Mouse (Mus musculus): ENCODE data around the gene Pigg.
"Not testable (repeated sequence)": the region's sequence is repeated elsewhere in the genome, so short reads cannot be mapped to it uniquely, and the experiment has no call there.

Gene Pigg

DNA sequence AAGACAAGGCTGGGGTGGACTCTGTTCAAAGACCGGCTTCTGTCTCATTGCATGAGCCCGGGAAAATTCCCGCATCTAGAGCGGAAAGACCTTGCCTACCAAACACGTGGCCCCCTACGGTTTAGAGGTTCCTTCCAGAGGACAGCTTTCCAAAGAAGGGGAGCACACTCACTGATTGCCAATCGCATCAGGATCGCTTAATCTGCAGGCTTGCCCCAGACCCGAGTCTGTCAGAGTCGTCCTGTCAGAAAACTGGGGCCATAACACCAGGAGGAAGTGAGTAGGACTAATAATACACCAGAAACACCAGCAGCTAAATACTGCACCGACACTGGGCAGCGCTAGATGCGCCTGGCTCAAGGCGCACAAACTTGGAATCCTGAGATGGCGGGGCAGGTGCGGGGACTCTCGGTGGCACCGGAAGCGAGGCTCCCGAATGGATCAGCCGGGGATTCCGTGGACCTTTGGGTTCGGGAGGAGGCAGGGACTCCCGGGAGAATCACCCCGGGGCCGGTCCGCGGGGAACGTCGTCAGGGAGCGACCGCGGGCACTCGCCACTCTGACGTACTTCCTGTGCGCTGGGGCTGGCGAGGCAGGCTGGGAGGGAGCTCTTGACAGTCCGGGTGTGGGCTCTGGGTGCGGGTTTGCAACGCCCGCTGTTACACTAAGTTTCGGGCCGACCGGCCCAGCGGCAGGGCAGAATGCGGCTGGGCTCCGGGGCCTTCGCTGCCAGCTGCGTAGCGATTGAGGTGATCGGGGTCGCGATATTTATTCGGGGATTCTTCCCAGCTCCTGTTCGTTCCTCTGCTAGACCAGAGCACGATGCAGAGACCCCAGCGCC, at the start of gene Pigg:
TSS of gene Pigg (plus strand) at position 386 of the 841 bp plus-strand sequence.
- peak; percentile 93 for DNase-seq

- DNase-seq, result peak; percentile 58
Measured at GRCm38 (mm10) chr5:108262722-108263121, 49.7 kb upstream of the Pigg start.

DNA sequence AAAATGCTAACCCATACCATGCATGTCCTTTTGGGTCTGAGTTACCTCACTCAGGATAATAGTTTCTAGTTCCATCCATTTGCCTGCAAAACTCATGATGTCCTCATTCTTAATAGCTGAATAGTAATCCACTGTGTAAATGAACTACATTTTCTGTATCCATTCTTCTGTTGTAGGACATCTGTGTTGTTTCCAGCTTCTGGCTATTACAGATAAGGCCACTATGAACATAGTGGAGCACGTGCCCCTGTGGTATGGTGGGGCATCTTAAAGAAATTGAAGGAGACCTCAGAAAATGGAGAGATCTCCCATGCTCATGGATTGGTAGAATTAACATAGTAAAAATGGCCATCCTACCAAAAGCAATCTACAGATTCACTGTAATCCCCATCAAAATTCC, 48.6 kb upstream of the Pigg start:
- DNase-seq, result not testable (repeated sequence)

DNA sequence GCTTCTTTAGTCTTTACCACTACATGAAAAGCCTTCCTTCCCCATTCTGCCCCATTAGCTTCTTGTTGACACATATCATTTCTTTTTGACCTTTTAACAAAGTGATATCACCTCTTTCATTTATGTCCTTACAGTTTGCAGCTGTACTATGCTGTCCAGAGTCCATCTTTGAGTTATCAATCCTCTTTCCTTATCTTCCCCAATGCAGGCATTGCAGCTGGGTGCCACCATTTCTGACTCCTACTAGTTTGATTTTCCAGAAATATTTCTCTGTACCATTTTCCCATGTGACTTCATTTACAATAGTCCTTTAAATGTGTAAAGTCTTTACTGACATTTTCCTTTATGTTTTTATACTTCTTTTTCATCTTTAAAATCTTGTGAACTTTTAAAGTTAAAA, 45.4 kb upstream of the Pigg start:
- DNase-seq, result no peak

DNA sequence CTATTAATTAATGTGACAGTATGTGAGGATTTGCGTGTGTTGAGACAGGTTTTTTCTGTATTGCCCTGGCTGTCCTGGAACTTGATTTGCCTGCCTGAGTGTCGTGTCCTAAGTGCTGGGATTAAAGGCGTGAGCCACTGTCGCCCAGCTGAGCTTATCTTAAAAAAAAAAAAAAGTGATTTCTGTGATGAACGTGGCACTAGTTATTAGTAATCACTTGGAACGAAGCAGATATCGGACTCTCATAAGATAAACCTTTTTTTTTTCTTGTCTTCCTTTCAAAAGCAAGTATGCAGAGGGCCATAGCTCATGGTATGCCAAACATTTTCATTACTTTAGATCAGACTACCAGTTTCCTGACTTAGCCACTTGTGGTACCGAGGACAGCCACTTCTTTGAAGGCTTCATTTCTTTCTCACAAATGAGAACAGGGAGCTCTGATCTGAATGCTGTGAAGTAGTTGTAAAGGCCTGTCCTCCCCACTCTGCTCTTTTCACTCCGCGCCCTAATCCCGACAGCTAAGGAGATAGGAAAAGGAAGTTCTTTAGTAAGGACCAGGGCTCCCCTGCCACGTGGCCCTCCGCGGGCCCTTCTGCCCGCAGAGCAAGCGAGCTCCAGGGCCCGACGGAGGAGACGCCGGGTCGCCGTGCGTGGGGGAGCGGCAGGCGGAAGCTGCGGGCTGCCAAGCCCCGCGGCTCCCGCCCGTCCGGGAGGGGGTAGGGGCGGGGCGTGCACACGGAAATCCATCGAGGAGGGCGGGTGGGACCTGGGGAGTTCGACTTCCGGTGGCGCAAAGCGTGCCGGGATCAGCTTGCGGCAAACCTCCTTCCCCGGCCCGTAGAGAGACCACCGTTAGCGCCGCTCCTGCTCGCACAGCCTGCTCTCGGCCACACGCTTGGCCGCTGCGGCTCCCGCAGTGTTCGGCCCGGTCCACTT, 44.0 kb upstream of the Pigg start, which contains the start of gene Dr1:
TSS of gene Dr1 (plus strand) at position 771 of the 936 bp plus-strand sequence.
- DNase-seq, result peak; percentile 89

DNA sequence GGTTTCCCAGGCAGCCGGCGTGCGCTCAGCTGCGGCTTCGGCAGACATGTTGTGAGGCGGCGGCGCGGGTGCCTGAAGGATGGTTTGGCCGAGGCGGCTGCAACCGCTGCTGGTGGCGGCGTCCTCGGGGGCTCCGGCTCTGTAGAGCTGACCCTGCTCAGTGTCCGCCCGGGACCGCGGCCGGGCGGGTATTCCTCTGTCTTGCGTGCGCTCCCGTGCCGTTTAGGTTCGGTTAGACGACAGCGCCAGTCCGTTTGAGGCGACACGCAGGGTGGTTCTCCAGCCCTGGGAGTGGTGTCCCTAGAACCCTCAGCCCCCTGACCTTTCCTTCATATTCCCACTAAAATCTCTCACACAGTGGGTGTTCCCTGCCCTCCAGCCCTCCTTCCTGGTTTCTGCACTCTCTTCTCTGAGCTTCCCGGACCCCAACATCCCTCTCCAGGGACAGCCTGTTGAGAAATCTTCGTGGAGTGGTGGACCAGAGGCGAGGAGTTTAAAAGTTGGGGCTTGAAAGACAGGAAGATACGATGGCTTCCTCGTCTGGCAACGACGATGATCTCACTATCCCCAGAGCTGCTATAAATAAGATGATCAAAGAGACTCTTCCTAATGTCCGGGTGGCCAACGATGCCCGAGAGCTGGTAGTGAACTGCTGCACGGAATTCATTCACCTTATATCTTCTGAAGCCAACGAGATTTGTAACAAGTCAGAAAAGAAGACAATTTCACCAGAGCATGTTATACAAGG, 43.2 kb upstream of the Pigg start:
- DNase-seq, result no peak

- DNase-seq, result no peak
Measured at GRCm38 (mm10) chr5:108269811-108270151, 42.6 kb upstream of the Pigg start.

DNA sequence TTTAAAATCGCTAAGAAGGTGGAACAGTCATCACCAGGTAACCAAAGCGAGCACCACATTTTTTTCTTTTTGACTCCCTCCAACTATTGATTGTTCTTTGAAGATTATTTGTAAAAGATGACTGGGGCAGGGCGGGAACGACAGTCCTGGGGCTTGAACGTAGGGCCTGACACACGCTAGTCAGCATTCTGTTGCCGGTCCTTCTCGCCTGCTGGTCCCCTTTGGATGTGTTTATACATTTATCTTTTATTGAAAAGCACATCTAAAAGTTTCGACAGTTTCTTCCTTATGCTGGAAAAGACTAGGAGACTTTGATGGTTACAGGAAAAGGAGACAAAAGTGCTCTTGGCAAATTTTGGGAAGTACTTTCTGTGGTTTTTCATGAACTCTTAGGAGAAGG, 42.0 kb upstream of the Pigg start:
- no peak for DNase-seq

- not testable (repeated sequence) for DNase-seq
Measured at GRCm38 (mm10) chr5:108271345-108271744, 41.1 kb upstream of the Pigg start.

- no peak for DNase-seq
Measured at GRCm38 (mm10) chr5:108286957-108287356, 25.5 kb upstream of the Pigg start.

- no peak for DNase-seq
Measured at GRCm38 (mm10) chr5:108301567-108301966, 10.8 kb upstream of the Pigg start.

- DNase-seq, result no peak
Measured at GRCm38 (mm10) chr5:108313065-108313860, 854 bp downstream of the Pigg start.

DNA sequence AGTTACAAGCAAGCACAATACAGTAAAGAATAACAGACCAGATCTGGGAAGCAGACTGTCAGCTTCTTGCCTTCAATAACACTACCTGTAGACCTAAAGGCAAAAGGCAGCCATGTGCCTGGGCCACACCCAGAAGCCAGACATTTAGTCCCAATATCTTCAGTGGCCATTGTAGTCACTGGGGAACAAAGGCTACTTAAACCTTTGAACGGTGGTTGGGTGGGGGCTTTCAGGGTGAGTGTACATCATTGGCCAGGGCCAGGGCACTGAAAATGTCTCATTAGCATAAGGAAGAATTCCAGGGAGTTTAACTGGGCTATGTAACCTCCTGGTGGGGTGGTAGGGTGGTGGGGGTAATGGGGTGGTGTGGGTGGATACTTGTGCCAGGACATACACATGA, 18.6 kb downstream of the Pigg start:
- no peak for DNase-seq

DNA sequence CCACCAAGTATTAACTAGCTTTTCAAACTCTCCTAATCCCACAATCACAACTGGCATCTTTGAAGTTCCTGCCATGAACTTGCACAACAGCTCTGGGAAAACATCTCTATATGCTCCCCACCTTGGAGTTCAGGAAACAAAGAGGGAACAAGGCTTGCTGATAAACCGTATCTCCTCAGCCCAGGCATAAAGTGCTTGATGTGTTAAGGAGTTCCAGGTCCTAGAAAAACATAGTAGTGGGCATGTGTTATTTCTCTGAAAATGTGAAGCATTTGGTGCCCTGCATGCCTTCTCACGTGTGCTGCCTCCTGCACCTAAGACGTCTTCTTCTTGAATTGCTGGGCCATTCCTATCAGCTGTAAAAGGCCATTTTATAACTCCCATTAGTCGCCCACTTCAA, 25.0 kb downstream of the Pigg start:
- no peak for DNase-seq

- no peak for DNase-seq
Measured at GRCm38 (mm10) chr5:108338049-108338448, 25.6 kb downstream of the Pigg start.

DNA sequence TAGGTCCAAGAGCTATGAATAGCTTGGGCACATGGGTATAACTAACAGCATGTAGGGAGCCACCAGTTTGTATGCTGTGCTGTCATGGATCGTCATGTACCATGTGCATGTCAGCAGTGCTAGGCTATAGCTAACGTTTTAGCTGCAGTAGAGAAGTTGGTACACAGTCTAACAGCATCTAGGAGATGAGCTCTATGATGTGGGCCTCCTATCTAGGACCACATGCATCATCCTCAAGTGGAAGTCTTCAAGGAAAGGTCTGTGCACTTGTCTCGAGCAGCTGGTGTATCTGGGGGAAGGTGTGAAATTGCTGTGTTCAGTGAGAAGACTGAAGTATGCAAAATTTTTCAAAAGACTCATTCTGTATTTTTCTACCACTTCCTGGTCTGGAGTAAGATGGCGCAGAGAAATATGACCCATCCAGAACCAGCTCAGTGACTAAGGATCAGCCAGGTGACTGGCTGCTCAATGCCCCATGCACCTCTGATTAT, 31.3 kb downstream of the Pigg start:
- no peak for DNase-seq

DNA sequence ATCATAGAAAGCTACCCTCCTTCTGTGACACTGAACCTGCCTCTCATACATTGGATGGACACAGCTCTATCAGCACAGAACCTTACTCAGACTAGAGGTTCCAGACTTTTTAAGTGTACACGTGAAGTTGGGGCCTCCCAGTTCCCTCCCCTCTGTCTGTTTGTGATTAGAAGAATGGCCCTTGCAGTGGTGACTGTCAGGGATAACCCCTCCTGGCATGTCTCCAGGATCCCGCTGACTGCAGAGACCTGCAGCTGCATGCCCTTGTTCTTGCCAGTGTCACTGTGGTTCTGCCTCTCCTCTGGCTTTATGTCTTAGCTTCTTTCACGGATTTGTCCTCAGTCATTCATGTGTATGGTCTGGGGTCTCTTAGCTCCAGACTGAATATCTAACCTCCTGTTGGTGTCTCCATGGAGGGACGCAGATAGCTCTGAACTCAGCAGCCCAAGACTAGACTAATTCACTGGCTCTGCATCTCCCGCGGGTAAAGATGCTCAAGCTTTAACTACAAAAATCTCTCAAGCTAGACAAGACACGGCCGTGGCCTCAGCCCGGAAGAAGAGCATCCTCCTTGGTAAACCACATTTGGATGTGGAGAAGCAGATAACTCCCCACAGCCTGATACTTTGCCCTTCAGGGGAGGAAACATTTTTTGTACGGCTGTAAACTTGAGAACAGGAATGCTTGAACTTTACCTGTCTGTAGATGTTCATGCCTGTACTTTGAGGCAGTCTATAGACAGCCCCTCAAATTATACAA, 33.1 kb downstream of the Pigg start:
- no peak for DNase-seq

DNA sequence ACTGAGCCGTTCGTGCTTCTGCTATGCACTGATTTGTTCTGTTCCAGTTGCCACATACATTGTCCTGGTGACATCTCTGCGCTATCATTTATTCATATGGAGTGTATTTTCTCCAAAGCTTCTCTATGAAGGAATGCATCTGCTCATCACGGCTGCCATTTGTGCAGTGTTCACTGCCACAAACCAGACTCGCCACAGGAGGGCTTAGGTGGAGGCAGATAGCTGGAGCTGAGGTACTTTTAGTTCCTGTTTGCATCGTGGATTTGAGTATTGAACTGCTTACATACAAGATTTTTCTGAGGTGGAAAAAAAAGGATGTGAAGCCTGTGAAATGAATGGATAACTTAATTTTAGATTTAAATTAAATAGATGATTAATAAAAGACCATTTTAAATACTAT, 35.4 kb downstream of the Pigg start:
- no peak for DNase-seq

DNA sequence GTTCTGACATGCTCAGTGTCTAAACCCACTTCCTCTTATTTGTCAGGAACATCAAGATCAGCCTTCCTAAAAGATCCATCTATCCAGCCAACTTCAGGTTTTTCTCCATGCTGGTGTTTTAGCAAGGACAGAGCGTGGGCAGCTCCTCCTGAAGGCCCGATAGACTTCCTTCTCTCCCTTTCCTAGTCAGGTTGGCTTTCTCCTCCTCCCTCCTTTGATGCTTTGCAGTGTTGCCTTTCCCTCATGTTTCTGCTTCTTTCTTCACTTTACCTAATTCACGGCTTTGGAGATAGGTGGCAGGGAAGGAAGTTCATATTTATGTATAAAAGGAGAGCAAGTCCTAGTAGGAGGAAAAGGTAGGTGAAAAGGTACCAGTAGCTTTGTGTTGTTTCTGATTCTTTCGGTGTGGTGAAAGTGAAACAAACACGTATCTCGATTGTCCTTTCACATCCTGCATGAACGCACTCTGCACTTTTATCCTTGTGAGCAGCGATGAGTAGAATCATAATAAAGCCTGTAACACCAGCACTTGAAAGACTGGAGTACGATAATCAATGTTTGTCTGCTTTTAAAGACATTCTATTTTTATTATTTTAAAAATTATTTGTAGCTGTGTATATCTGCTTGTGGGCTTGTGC, 37.2 kb downstream of the Pigg start:
- no peak for DNase-seq

GRCm38 (mm10) chr5:108354056-108354455, 41.6 kb downstream of the Pigg start:
- DNase-seq, result no peak

DNA sequence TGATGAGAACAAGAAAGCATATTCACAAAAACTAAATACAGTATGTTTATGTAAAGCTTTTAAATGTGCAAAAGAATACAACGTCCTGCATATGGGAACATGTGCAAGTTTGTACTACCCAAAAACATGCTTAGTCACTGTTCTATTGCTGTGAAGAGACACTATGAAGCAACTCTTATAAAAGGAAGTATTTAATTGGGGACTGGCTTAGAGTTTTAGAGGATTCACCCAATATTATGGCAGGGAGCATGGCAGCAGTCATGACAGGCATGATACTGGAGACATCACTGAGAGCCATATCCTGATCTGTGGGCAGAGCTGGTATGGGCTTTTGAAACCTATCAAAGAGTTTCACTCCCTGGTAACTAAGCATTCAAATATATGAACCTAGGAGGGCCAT, 45.5 kb downstream of the Pigg start:
- DNase-seq, result no peak
